In the genomic region with DNA sequence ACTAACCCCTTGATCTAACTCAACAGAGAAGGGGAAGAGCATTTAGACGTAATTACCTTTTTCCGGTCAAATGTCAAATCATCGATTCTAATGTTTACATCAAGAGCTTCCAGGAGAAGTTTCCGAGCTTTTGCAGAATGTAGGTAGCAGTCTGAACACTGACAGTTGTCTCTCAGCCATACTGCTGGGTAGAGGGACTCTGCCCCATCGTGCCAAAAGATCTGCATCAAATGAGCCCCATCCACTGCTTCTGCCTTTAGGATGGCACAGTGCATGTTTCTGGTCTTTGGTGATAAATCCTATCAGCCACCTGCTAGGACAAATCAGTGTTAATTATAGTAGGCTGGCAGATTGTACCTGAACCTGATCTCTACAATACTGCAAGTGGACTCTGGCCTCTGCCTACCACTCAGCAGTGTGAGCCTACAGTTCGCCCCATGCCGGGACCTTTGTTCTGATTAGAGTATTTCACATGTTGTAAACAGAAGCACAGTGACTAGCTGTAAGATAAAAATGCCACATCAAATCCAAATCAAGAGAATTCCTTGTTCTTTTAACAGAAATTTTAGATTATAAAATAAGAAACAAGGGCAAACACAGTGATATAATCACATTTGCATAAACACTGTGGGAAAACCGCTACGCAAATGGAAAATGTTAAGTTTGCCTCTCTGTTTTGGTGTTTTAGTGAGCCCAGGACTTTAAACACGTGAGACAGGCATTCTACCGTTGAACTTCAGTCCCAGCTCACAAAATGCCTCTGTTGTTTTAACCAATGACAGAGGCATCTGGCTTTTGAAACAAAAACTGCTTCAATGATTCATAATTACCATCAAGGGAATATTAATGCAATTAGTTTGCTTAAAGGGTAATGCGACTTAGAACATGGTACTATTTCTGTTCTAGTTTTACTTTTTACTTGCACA, we compare ENCODE assay signal across 16 mouse cellular contexts. TPM values are rescaled to one million over a fixed set of nuclear protein-coding genes. Genes with fewer than 3 reads are reported as not detected.
A peak's percentile ranks its signal among the peaks of the same experiment; 100 is the strongest.
DNase-seq lines count a peak whose midpoint lies in the region; ATAC-seq and TF ChIP-seq lines count a peak whose summit lies in the region.
"Had no signal": no experiment of that assay in that cellular context is flagged by ENCODE, and none has a peak within 500 bp of the region (broad histone marks: within the 10 kb centered on the region; RNA-seq: fewer than 3 reads in every experiment).

No protein-coding gene starts in this region.

- TF ChIP-seq CTCF in hindbrain, postnatal 0 days (IDR thresholded peaks at IDR 0.05; ENCODE audit: low read depth): no peak

- peak; percentile 45; the same call in 1 of the 2 replicates for ATAC-seq in hindbrain, postnatal 0 days
- ATAC-seq in hindbrain, embryonic 11.5 days (ENCODE audit: low FRiP score): no peak
- peak; percentile 83 for ATAC-seq in intestine, embryonic 14.5 days (replicated peaks; ENCODE audit: low FRiP score, low TSS enrichment, low read depth)
- peak; percentile 86 for ATAC-seq in liver, embryonic 13.5 days (ENCODE audit: low read depth)
- ATAC-seq: lung, postnatal 0 days had no signal

- no peak overlapping the region for H3K4me3 ChIP-seq in hindbrain, postnatal 0 days (ENCODE audit: low read length)
- H3K4me3 ChIP-seq in hindbrain, embryonic 11.5 days (ENCODE audit: low read depth, low read length): no peak overlapping the region
- H3K4me3 ChIP-seq in intestine, embryonic 14.5 days (ENCODE audit: low read depth, low read length): no peak overlapping the region
- no peak overlapping the region for H3K4me3 ChIP-seq in liver, embryonic 13.5 days (replicated peaks)
- H3K4me3 ChIP-seq: embryonic facial prominence, embryonic 10.5 days; heart, embryonic 10.5 days; neural tube, embryonic 12.5 days had no signal

- H3K9ac ChIP-seq in hindbrain, postnatal 0 days (replicated peaks; ENCODE audit: low read length): no peak overlapping the region
- H3K9ac ChIP-seq in hindbrain, embryonic 11.5 days (ENCODE audit: low read depth, low read length): no peak overlapping the region
- no peak overlapping the region for H3K9ac ChIP-seq in intestine, embryonic 14.5 days (ENCODE audit: low read length)
- no peak overlapping the region for H3K9ac ChIP-seq in liver, embryonic 13.5 days
- H3K9ac ChIP-seq: neural tube, embryonic 12.5 days had no signal

- no peaks in the 10 kb centered on the region for H3K4me1 ChIP-seq in hindbrain, postnatal 0 days (ENCODE audit: insufficient read depth, low read length)
- no peaks in the 10 kb centered on the region for H3K4me1 ChIP-seq in hindbrain, embryonic 11.5 days (replicated peaks; ENCODE audit: control insufficient read depth, insufficient read depth, low read length)
- peaks cover 13% of the 10 kb centered on the region for H3K4me1 ChIP-seq in intestine, embryonic 14.5 days (replicated peaks; ENCODE audit: control insufficient read depth, insufficient read depth, low read length)
- peaks cover 5% of the 10 kb centered on the region; the same call in 1 of the 2 replicates for H3K4me1 ChIP-seq in liver, embryonic 13.5 days (replicated peaks)
- H3K4me1 ChIP-seq: neural tube, embryonic 12.5 days had no signal

- H3K27me3 ChIP-seq in hindbrain, postnatal 0 days (ENCODE audit: insufficient read depth, low read length): no peaks in the 10 kb centered on the region
- H3K27me3 ChIP-seq in hindbrain, embryonic 11.5 days (ENCODE audit: control insufficient read depth, insufficient read depth, low read length): no peaks in the 10 kb centered on the region
- no peaks in the 10 kb centered on the region for H3K27me3 ChIP-seq in intestine, embryonic 14.5 days (replicated peaks; ENCODE audit: control insufficient read depth, insufficient read depth, low read length)
- H3K27me3 ChIP-seq in liver, embryonic 13.5 days: no peaks in the 10 kb centered on the region
- H3K27me3 ChIP-seq: neural tube, embryonic 12.5 days had no signal

- H3K9me3 ChIP-seq in hindbrain, postnatal 0 days (ENCODE audit: low read length): no peaks in the 10 kb centered on the region
- no peaks in the 10 kb centered on the region for H3K9me3 ChIP-seq in hindbrain, embryonic 11.5 days (ENCODE audit: control insufficient read depth, low read length)
- no peaks in the 10 kb centered on the region for H3K9me3 ChIP-seq in intestine, embryonic 14.5 days (ENCODE audit: control insufficient read depth, low read length)
- H3K9me3 ChIP-seq in liver, embryonic 13.5 days (replicated peaks): no peaks in the 10 kb centered on the region
- H3K9me3 ChIP-seq: embryonic facial prominence, embryonic 10.5 days; heart, embryonic 10.5 days; neural tube, embryonic 12.5 days had no signal

- H3K4me2 ChIP-seq in hindbrain, postnatal 0 days (ENCODE audit: low read depth, low read length): no peak overlapping the region
- no peak overlapping the region for H3K4me2 ChIP-seq in hindbrain, embryonic 11.5 days (replicated peaks; ENCODE audit: low read depth, low read length)
- H3K4me2 ChIP-seq in intestine, embryonic 14.5 days (ENCODE audit: low read length): no peak overlapping the region
- no peak overlapping the region for H3K4me2 ChIP-seq in liver, embryonic 13.5 days
- H3K4me2 ChIP-seq: neural tube, embryonic 12.5 days had no signal

- WGBS in hindbrain, postnatal 0 days: 82% methylated on average over 12 of the region's 12 CpGs
- 89% methylated on average over 12 of the region's 12 CpGs for WGBS in hindbrain, embryonic 11.5 days
- 59% methylated on average over 12 of the region's 12 CpGs for WGBS in intestine, embryonic 14.5 days
- 62% methylated on average over 12 of the region's 12 CpGs for WGBS in liver, embryonic 13.5 days (ENCODE audit: insufficient replicate concordance)

- H3K36me3 ChIP-seq in hindbrain, postnatal 0 days (ENCODE audit: insufficient read depth, low read length): no peaks in the 10 kb centered on the region
- H3K36me3 ChIP-seq in hindbrain, embryonic 11.5 days (ENCODE audit: control insufficient read depth, insufficient read depth, low read length): no peaks in the 10 kb centered on the region
- H3K36me3 ChIP-seq in intestine, embryonic 14.5 days (ENCODE audit: control insufficient read depth, insufficient read depth, low read length): no peaks in the 10 kb centered on the region
- H3K36me3 ChIP-seq in liver, embryonic 13.5 days: no peaks in the 10 kb centered on the region
- H3K36me3 ChIP-seq: embryonic facial prominence, embryonic 10.5 days; heart, embryonic 10.5 days; neural tube, embryonic 12.5 days had no signal

- no peak overlapping the region for H3K27ac ChIP-seq in hindbrain, postnatal 0 days
- no peak overlapping the region for H3K27ac ChIP-seq in hindbrain, embryonic 11.5 days (ENCODE audit: low read depth, low read length)
- no peak overlapping the region for H3K27ac ChIP-seq in intestine, embryonic 14.5 days (ENCODE audit: low read depth)
- no peak overlapping the region for H3K27ac ChIP-seq in liver, embryonic 13.5 days
- H3K27ac ChIP-seq: embryonic facial prominence, embryonic 10.5 days; heart, embryonic 10.5 days; neural tube, embryonic 12.5 days had no signal

- peak; percentile 9 for DNase-seq in hindbrain, postnatal 0 days (ENCODE audit: low spot score)
- no peak for DNase-seq in hindbrain, embryonic 11.5 days (ENCODE audit: low spot score)
- no peak for DNase-seq in intestine, embryonic 14.5 days (ENCODE audit: low spot score)
- DNase-seq in kidney, postnatal 10 days: peak; percentile 20
- DNase-seq in liver, embryonic 13.5 days: no peak
- DNase-seq in lung, postnatal 10 days: no peak
- DNase-seq in frontal cortex, postnatal 10 days (ENCODE audit: low spot score in 2 of 2): no peak
- DNase-seq in lung, postnatal 25 days (ENCODE audit: low spot score): no peak
- DNase-seq: gastrocnemius, postnatal 10 days; heart, postnatal 14 days; thymus, postnatal 4 days had no signal

RNA-seq across cellular contexts. Expression of a gene that starts 8.7 kb away (rescaled TPM):
- total RNA-seq in hindbrain, postnatal 0 days (2014; rRNA removed): 1.4 and 4.6 TPM in 2 replicates
- 3.9 and 5.4 TPM in 2 replicates for polyA plus RNA-seq in hindbrain, postnatal 0 days (2015; fragmentation: Nextera tagmentation; extraction: Ambion mirVana)
- 0.14 TPM in 1 of 2 replicates, not detected in the other for polyA plus RNA-seq in hindbrain, embryonic 11.5 days (2014; fragmentation: Nextera tagmentation; extraction: Ambion mirVana)
- polyA plus RNA-seq in intestine, embryonic 14.5 days (2014; fragmentation: Nextera tagmentation; extraction: Ambion mirVana): 0.20 and 0.28 TPM in 2 replicates
- 3.2 and 3.3 TPM in 2 replicates for polyA plus RNA-seq in liver, embryonic 13.5 days (2015; fragmentation: Nextera tagmentation; extraction: Ambion mirVana)
- total RNA-seq: ES-E14 had no signal
- polyA plus RNA-seq: neural tube, embryonic 12.5 days had no signal

RNA-seq across cellular contexts. Expression of a gene that starts 57.4 kb away (rescaled TPM):
- total RNA-seq in hindbrain, postnatal 0 days (2014; rRNA removed): 8.2 and 11.7 TPM in 2 replicates
- 8.9 and 9.6 TPM in 2 replicates for polyA plus RNA-seq in hindbrain, postnatal 0 days (2015; fragmentation: Nextera tagmentation; extraction: Ambion mirVana)
- polyA plus RNA-seq in hindbrain, embryonic 11.5 days (2014; fragmentation: Nextera tagmentation; extraction: Ambion mirVana): 10.1 and 11.5 TPM in 2 replicates
- 24.3 and 27.6 TPM in 2 replicates for polyA plus RNA-seq in intestine, embryonic 14.5 days (2014; fragmentation: Nextera tagmentation; extraction: Ambion mirVana)
- 1.2 TPM in 2 replicates for polyA plus RNA-seq in liver, embryonic 13.5 days (2015; fragmentation: Nextera tagmentation; extraction: Ambion mirVana)
- total RNA-seq: ES-E14 had no signal

Comparison
In these comparisons a context has a peak if more than half of its experiments do, and no peak if none do; other contexts are left out.
1. DNase-seq: peak in hindbrain, postnatal 0 days (single experiment) and kidney, postnatal 10 days (single experiment); none in hindbrain, embryonic 11.5 days (single experiment), intestine, embryonic 14.5 days (single experiment), liver, embryonic 13.5 days (single experiment), lung, postnatal 10 days (single experiment), frontal cortex, postnatal 10 days (0 of 2) and lung, postnatal 25 days (single experiment).